Mouse (Mus musculus): ENCODE measurements around the gene Kcnd3.

DNA sequence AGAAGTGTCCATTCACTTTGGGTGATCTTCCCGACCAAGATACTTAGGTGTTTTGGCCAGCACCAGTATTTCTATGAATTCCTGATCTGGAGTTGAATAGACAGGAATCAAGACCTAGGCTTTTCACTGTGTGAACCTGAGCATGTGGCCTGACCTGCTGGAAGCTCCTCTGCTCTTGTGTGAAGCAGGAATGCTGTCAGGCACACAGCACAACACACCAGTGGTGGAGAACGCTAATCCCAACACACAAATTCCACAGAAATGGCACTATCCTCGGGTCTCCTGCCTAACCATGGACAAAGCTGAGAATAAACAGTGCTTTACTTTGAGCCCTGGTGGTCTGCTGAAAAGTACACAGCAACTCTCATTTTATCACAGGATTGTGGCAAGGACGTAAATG is 268.4 kb downstream of the Kcnd3 start:
- no peak for TF ChIP-seq CTCF (IDR thresholded peaks at IDR 0.05; ENCODE audit: borderline replicate concordance, control insufficient read depth, extremely low read depth, insufficient read depth, low read length, poor library complexity)
- TF ChIP-seq POLR2A (IDR thresholded peaks at IDR 0.05; ENCODE audit: control insufficient read depth, extremely low read depth, insufficient read depth, low read length, poor library complexity) = no peak

All from thymus, adult 2 months (tissue).